Mouse (Mus musculus): ENCODE results near the gene Ift22.
"Not testable (repeated sequence)": the region's sequence is repeated elsewhere in the genome, so short reads cannot be mapped to it uniquely, and the experiment has no call there.

The Ift22 gene

DNA sequence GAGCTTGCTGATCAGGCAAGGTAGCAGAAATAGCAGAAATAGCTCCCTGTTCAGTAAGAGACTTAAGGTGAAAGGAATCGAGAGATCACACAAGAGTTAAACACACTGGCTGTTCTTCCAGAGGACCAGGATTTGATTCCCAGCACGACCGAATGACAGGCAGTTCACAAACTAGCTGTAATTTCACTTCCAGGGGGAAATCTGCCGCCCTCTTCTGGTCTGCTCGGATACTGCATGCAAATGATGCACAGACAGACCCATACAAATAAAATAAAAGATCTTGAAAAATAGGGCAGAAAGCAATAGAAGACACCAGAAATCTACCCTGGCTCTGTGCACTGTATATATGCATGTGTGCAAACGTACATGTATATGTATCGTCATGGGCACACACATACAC is 2.3 kb upstream of the Ift22 start:
- CTCF ChIA-PET, result no interaction called here

DNA sequence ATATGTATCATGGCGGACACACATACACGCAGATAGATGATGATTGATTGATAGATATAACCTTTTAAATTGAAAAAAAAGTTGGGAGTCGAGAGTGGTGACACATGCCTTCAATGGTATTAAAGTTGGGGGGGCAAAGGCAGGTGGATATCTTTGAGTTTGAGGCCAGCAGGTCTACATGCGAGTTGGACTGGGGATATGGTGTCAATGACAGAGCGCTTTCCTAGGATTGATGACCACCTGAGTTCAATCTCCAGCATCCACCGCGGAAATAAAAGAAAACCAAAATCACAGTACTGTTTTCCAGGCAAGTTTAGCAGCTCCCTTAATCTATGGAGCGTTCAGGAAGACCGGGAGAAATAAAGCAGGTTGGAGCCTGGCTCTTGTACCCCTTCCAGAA is 363 bp upstream of the Ift22 start:
- CTCF ChIA-PET, result interaction anchor here (0.6 kb wide), 1 partner anchor 18 kb away, joined by 5 read pairs; no protein-coding TSS in a partner anchor

DNA sequence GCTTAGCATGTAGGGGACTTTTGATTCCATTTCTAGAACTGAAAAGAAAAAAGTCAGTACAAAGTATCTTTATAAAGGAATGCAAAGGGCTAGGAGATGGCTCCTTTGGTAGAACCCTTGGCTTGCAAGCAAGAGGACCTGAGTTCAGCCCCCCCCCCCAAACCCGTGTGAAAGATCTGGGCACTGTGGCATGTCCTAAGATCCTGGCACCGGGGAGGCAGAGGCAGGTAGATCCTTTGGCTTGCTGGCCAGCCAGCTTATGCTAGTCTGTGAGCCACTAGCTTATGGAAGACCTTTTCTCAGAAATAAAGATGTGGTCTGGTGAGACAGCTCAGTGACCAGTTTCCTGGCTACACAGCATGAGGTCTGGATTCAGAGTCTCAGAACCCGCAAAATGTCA is 6.2 kb downstream of the Ift22 start:
- CTCF ChIA-PET, result no interaction called here

DNA sequence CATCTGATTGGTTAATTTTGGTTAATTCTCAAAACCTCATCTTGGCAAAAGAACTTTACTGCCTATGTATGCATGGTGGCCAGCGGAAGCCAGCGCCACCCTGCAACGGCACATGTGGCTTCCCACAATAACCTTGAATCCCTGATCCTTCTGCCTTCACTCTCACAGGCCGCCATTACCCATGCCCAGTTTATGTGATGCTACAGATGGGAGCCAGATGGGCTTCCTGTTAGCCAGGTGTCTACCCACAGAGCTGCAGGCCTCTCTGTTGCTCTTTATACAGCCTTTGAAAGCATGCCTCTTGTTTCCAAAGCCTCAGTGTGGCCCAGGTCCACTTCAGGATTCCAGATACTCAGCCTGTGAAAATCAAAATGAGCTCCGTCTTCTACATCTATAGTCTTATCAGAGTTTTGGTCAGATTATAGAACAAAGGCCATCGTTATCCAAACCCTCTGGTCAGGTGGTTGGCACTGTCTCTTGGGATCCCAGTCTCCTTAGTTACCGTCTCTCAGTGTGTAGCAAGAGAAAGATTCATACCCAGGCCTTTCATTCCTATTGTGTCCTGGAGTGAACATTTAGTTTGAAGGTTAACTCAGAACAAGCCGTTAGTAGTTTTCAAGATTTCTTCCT is 9.8 kb downstream of the Ift22 start:
- CTCF ChIA-PET, result no interaction called here

DNA sequence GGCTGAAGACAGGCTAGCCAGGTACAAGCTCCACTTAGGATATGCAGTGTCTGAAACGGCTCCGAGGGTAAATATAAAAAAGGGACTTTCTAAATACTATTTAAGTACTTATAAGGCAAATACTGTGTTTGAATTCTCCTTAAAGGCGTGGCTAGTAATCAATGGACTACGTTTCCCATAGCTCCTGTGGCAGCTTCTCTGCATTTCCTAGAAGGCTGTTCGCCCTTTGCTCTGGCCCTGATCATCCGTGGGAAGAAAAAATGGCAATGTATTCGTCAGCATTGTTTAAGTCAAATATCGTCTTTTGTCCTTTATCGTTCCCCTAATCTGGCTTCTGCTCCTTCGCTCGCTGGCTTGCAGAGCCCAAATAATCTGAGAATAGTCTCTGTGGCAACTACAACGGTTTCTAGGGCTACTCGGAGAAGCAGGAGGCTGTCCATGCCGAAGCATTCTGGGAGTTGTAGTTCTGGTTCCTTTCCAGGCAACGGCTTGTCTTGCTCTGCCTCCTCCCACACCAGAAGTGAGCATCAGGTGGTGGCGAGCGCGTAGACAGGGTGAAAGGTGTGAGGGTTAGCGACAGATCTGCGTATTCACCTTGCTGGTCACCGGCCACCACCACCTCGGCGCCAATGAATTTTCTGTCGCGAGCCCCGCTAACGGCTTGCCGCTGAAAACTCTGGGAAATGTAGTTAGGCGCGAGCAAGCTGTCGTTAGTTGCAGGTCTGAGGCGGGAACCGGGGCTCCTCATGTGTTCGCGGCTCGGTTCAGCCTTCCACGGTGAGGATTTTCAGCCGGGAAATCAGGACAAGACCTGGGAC is 10.9 kb downstream of the Ift22 start:
- CTCF ChIA-PET, result no interaction called here

DNA sequence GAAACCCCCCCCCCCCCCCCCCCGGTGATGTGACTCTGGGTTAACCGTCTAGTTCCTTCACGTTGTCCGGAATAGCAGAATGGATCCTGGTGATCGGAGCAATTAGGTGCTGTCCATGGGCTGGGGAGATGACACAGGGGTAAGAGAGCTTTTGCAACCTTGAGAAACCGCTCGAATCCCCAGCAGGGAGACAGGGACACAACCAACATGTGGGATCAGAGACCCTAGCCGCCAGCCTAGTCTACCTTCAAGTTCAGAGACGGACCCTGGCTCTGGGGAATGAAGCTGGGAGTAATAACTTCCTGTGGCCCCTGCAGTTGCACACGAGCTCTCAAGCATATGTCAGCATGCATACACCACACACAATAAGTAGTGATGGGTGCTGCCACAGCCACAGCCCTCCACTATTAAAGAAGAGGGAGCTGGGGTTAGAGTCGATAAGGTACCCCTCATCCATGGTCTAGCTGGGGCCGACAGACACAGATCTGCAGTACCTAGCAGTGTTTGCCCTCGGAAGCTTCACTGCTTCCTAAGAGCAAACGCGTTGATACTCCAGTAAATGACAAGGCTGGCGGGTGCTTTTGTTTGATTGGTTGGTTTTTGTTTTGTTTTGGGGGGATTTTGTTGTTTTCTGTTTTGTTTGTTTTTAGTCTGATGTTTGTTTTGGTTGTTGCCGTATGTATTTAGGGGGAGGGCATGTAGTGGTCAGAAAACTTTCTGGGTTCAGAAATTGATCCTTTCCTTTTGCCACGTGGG is 11.8 kb downstream of the Ift22 start:
- CTCF ChIA-PET, result no interaction called here

DNA sequence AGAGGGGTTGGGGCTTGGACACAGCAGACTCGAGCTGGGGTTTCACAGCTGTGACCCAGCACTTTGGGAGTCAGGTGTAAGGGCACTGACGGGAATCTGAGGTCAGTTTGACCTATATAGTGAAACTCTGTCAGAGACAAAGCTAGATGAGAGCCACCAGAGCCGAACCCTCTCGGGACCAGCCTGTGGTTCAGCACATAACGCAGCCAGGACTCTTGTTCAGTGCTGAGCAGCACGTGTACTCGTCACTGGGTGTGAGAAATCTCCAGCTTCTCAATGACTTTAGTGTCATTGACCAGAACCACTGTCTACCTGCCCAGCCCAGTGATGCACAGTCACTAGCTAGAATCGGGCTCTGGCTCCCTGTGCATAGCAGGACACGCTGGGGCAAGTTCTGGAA is 14.9 kb downstream of the Ift22 start:
- CTCF ChIA-PET, result interaction anchor here (0.7 kb wide), 1 partner anchor 201 kb away, joined by 3 read pairs; no protein-coding TSS in a partner anchor

DNA sequence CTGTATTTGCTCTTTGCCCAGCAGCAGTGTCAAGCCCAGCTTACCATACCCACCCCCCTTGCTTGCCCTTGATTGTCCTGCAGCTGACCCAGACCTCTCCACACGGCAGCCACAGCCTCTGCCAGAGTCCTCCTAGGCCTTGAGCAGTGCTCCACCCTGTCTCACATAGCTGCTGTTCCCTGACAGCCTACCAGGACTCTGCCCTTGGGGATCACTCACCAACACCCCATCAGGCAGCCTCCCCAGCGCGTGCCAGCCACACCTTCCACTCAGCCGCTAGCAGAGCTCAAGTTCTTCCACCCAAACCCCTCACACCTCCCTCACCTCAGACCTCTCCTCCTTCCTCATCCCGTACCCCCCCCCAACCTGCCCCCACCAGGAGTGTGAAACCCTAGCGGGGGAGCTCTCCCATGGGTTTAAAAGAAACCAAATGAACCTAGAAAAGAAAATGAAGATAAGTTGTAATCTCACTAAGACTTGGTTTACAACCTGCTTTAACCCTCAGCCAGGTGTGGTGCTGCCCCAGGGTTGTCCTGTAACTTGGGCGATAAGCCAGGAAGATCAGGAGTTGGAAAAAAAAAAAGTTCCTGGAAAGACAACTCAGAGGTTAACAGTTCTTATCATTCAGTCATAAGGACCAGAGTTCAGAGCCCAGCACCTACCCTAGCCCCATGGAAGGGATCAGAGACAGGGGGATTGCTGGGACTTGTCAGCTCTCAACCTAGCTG is 16.0 kb downstream of the Ift22 start:
- CTCF ChIA-PET, result interaction anchor here (0.7 kb wide), 1 partner anchor 200 kb away, joined by 3 read pairs; no protein-coding TSS in a partner anchor

DNA sequence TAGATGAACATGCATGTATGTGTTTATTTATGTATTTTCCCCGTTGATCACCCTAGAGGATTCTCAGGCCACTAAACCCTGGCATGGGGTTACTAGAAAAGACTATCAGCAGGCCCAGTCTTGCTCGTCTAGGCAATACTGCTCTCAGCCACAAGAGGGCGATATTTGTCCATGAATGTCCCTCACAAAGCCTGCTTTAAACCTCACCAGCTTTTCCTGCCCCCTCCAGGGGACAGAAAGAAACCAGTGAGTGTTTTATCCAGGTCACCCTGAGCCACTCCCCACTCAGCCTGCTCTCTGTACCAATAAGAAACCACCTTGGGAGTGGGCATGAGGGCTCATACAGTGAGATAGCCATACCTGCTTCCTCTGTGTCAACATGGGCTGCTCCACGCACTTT is 21.1 kb downstream of the Ift22 start:
- CTCF ChIA-PET, result interaction anchor here (0.6 to 0.8 kb wide), 3 partner anchors 33 to 667 kb away, joined by 3 to 5 read pairs (median 4); no protein-coding TSS in a partner anchor

DNA sequence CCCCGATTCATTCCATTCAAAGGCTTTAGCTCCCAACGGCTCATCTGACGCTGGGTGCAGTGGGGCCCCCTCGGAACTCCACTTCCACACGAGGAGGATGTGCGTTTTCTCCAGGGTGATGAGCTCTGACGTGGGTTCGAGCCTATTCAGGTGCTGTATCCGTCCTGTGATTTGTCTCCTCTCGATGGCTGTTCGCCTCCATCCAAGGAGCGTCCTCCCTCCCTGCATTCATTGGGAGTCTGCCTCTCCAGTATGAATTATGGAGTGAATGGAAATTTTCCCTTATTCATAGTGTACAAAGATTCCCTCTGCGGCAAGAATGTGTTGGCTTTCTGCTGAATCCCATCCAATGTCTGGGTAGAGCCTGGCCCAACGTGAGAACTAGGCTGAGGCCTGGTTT is 23.9 kb downstream of the Ift22 start:
- CTCF ChIA-PET, result no interaction called here

DNA sequence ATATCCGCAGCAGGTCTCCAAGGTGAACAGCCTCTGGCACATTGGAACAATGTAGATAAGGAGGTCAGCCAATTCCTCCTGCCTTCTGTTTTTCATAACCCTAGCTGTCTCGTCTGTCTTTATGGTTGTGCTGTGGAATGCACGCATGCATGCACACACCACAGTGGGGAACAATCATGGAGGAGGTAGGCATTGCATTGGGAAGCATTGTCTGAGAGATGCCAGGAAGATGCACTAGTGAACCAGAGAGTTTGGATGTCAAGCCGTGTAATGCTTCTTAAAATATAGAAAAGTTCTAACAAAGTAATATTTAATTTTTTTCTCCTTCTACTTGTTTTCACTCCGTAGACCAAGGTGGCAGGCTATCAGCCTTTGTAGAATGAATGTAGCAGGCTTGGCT is 25.0 kb downstream of the Ift22 start:
- CTCF ChIA-PET, result no interaction called here

DNA sequence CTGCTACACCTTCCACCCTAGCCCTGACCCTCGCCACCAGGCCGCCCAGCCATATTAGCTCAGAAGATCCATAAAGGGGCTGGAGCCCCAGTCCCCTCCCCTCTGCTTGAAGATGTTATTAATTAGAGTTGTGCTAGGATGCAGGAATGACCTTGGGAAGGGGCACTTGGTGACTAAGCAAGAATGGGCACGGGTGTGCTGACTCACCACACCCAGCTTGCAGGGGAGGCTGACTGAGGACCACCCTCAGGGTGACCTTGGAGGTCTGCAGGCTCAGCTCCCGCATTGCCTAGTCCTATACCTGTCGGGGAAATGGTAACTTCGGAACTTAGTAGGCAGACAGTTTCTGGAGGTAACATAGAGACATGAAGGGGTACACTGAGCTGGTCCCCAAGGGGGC is 26.0 kb downstream of the Ift22 start:
- CTCF ChIA-PET, result no interaction called here

DNA sequence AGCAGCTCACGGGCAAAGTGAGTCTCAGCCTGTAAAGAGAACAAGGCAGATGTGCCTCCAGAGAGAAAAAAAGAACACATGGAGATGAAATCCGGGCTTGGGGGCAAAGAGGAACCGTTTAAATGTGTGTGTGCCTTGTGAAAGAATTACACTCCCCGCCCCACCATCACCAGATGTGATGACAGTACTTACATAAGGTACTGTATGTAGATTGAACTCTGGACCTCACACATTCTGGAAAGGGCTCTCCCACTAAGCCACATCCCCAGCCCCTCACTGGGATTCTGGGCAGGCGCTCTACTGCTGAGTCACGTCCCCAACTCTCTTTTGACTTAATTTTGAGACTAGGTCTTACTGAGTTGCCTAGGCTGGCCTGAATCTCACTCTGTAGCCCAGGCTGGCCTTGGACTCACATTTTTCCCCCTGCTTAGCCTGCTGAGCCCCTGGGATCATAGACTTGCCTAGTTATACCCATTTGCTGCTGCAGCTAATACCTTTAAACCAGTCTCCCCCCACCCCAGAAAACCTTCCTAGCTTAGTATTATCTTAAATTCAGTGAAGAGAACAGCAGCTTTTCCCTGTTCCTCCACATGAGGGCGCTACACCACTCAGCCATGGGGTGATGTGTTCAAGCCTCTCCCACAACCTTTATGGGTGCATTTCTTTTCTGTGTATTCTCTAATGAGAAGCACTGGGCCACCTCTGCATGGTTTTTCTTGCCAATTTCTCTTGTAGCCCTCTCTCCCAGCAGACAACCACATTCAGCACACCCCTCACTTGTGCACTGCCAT is 28.1 kb downstream of the Ift22 start:
- CTCF ChIA-PET, result interaction anchor here (0.7 to 1.3 kb wide), 2 partner anchors 8 to 353 kb away, joined by 3 to 4 read pairs; no protein-coding TSS in a partner anchor

DNA sequence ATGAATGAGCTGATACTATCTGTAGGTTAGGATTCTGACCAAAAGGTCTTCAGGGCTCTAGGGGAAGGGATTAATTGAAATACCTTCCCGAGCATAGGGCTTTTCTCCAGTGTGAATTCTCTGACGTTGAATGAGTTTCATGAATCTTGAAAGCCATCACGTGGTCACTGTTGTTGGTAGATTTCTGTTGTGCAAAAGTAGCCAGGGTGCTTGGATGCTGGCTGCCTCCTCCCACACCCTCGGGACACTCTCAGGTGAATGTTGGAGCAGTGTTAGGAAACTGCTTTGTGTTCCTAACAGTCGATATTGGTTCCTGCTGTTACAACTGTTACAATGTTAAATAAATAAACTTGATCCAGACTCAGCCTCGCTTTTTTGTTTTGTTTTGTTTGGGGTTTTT is 28.8 kb downstream of the Ift22 start:
- CTCF ChIA-PET, result no interaction called here

DNA sequence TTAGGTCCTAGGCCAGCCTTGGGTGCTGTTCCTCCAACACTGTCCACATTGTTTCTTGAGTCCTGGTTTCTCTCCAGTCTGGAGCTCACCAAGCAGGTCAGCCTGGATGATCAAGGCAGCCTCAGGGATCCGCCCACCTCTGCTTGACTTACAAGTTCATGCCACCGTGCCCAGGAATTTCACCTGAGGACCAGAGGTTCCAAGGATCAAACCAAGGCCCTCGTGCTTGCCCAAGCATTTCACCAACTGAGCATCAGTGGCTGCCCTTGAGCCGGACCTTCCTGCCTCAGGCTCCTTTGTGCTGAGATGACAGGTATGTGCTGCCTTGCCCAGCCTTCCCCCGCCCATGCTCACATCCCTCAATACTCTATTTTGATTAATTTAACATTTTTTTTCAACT is 29.7 kb downstream of the Ift22 start:
- CTCF ChIA-PET, result no interaction called here

DNA sequence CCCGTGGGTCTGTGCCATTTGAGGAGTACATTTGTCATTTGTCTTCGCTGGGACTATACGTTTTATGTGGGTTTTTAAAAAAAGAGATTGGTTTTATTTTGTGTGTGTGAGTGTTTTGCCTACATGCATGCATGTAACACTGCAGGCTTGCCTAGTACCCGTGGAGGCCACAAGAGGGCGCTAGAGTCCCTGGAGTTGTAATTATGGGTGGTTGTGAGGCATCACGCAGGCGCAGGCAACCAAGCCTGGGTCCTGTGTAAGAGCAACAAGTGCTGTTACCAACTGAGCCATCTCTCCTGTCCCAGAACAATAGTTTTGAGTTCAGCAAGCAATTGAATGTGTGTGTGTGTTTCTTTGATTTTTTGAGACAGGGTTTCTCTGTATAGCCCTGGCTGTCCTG is 31.3 kb downstream of the Ift22 start:
- CTCF ChIA-PET, result no interaction called here

DNA sequence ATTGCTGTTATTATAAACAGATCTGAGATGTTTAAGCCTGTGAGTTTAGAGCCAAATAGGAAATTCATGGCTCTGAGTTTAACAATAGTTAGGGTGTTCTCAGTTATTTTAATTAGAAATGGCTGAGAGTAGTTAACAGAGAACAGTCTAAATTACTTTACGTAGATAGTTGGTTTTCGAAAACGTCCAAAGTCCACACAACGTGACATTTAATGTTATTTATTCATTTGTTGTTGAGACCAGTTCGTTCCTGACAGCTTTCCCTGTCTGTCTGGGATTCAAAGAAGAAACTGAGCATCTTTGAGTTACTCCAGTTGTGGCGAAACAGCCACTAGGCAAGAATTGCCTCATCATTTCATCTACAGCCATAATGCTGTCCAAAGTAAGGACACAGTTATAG is 32.1 kb downstream of the Ift22 start:
- CTCF ChIA-PET, result not testable (repeated sequence)

DNA sequence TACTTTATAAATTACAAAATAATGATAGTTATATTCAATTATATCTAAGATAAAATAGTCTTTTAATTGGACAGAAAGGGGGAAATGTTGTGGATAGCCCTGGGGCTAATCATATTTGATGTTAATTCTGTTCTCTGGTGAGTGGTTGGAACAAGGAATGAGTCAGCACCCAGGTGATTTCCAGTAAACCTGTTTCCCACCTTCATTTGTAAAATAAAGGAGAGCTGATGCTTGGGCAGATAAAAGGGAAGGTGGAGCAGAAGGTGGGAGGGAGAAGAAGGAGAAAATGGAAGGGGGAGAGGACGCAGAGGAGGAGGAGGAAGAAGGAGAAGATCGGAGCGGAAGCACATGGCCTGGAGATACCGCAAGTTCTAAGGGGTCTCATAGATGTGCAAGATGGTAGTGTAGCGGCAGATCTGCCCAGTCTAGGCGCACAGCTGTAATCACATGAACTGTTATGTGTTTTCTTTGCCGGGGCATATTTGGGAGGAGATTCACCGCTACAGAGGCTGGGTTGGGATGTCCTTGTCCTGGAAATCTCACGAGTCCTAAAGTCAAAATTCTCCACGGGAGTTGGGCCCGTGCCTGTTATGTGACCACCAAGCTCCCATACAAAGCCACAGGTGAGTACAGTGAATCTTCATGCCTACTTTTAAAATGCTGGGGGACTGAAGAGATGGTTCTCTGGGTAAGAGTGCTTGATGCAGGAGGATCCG is 33.1 kb downstream of the Ift22 start:
- CTCF ChIA-PET, result no interaction called here

DNA sequence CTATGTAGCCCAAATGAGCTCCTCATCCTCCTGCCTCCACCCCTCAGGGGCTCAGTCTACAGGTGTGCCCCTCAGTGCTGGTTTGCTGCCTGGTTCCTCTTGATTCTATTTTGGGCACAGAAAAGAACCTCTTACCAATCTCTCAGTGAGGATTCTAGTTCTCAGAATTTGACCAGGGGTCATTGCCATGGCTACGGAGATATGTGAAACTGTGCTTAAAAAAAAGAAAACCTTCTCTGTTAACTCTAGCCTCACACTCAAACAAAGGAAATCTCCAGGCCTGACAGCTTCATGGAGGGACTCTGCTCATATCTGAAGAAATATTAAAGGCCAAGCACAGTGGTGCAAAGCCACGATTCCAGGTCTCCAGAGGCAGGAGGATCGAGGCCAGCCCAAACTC is 34.8 kb downstream of the Ift22 start:
- CTCF ChIA-PET, result interaction anchor here (0.7 kb wide), 1 partner anchor 535 kb away, joined by 5 read pairs; no protein-coding TSS in a partner anchor

DNA sequence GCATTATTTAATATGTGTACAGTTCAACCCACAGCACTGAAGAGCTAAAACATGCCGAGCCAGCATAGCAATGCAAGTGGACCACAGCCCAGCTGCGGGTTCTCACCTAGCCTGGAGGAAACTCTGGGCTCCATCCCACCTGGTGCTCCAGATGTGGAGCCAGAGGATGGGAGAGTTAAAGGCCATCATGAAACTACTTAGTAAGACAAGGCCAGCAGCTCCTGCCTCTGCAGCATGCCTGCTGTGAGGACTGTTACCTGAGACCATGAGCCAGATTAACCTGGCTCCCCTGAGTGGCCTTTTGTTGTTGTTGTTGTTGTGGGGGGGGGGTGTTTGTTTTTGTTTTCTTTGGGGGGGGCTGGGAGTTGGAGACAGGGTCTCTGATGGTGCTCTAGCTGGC is 35.4 kb downstream of the Ift22 start:
- CTCF ChIA-PET, result no interaction called here
